Mouse (Mus musculus): ENCODE data around the gene Ush2a. TPM values are rescaled to one million over a fixed set of nuclear protein-coding genes. Genes with fewer than 3 reads are reported as not detected.

The Ush2a gene
- total and polyA plus RNA-seq, 3 experiments: under 0.01 to 0.04 TPM; not detected in 1

DNA sequence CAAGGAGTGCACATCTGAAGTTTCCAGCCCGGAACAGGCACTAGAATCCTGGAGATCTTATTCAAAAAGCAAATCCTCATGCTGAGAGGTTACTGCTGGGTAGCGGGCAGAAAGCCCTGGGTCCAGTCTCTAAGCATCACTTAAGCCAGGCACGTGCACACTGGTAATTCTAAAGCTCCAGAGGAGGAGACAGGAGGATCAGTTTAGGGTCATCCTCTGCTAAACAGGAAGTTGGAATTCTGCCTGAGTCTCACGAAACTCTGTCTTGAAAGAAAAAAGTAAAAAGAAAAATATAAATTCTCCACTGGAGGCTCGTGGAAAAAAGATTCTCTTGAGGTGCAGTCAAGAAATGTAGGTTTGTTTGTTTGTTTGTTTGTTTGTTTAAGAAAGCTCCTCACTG lies 591.0 kb downstream of the Ush2a start:
- Histone ChIP-seq H3K4me3 (ENCODE audit: control insufficient read depth in 1 of 2, insufficient read depth in 1 of 2, low read depth in 2 of 2, low read length in 2 of 2) (no peak overlapping the region; a peak in 1 of 4 replicates), H3K36me3 (ENCODE audit: control insufficient read depth in 1 of 2, insufficient read depth in 2 of 2, low read length in 2 of 2) (peaks cover 0 to 5% of the 10 kb centered on the region in 2 experiments; a peak in 2 of 4 replicates), H3K27ac (ENCODE audit: control insufficient read depth, low read depth, low read length) (no peak overlapping the region), H3K27me3 (ENCODE audit: control insufficient read depth in 1 of 2, insufficient read depth in 2 of 2, low read length in 2 of 2) (no peaks in the 10 kb centered on the region), H3K79me2 (ENCODE audit: control insufficient read depth, insufficient read depth, low read length, poor library complexity) (no peaks in the 10 kb centered on the region), H3K4me1 (ENCODE audit: control insufficient read depth in 1 of 2, insufficient read depth in 2 of 2, low read length in 2 of 2) (peaks cover 2 to 3% of the 10 kb centered on the region in 2 experiments; a peak in 3 of 4 replicates), H3K9ac (ENCODE audit: control insufficient read depth, low read depth, low read length, poor library complexity, severe bottlenecking) (no peak overlapping the region), H3K9me3 (replicated peaks; ENCODE audit: insufficient read depth, low read length) (no peaks in the 10 kb centered on the region)
- TF ChIP-seq MYC (IDR thresholded peaks at IDR 0.05; ENCODE audit: low read depth, low read length) (no peak), BHLHE40 (IDR thresholded peaks at IDR 0.05; ENCODE audit: borderline replicate concordance, low read depth, low read length) (peak; percentile 75; the same call in 1 of the 2 replicates)
- DNase-seq (ENCODE audit: low read depth, low spot score): peak; percentile 59

DNA sequence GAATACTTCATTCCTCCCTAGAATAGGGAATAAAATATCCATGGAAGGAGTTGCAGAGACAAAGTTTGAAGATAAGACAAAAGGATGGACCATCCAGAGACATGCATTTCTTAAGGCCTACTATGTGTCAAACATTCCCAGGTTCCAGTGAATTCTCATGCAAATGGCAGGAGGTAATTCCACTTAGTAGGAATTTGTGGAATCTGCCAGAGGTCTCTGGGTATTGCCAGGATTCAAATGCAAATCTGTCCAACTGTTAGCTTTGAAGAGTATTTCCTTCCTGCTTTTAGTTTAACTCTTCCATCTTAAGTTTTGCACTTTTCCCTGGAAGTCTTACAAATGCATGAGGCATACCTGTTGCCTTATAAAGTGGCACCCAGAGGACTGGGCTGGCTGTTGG lies 592.4 kb downstream of the Ush2a start:
- Histone ChIP-seq H3K27ac (ENCODE audit: control insufficient read depth, low read depth, low read length) (no peak overlapping the region), H3K4me1 (ENCODE audit: control insufficient read depth in 1 of 2, insufficient read depth in 2 of 2, low read length in 2 of 2) (peaks cover 0 to 2% of the 10 kb centered on the region in 2 experiments; a peak in 2 of 4 replicates), H3K9me3 (replicated peaks; ENCODE audit: insufficient read depth, low read length) (no peaks in the 10 kb centered on the region), H3K36me3 (ENCODE audit: control insufficient read depth in 1 of 2, insufficient read depth in 2 of 2, low read length in 2 of 2) (no peaks in the 10 kb centered on the region; a peak in 1 of 4 replicates), H3K27me3 (ENCODE audit: control insufficient read depth in 1 of 2, insufficient read depth in 2 of 2, low read length in 2 of 2) (no peaks in the 10 kb centered on the region; a peak in 1 of 4 replicates), H3K79me2 (ENCODE audit: control insufficient read depth, insufficient read depth, low read length, poor library complexity) (no peaks in the 10 kb centered on the region), H3K4me3 (ENCODE audit: control insufficient read depth in 1 of 2, insufficient read depth in 1 of 2, low read depth in 2 of 2, low read length in 2 of 2) (no peak overlapping the region), H3K9ac (ENCODE audit: control insufficient read depth, low read depth, low read length, poor library complexity, severe bottlenecking) (no peak overlapping the region)
- TF ChIP-seq MAX (IDR thresholded peaks at IDR 0.05; ENCODE audit: low read length) (no peak), KAT2A (conservative IDR thresholded peaks at IDR 0.05; ENCODE audit: low read depth, low read length) (no peak), BHLHE40 (IDR thresholded peaks at IDR 0.05; ENCODE audit: borderline replicate concordance, low read depth, low read length) (no peak), ELF1 (IDR thresholded peaks at IDR 0.05; ENCODE audit: low read depth, low read length) (no peak), USF1 (IDR thresholded peaks at IDR 0.05; ENCODE audit: low read depth, low read length) (no peak)
- no peak for DNase-seq (ENCODE audit: low read depth, low spot score)

DNA sequence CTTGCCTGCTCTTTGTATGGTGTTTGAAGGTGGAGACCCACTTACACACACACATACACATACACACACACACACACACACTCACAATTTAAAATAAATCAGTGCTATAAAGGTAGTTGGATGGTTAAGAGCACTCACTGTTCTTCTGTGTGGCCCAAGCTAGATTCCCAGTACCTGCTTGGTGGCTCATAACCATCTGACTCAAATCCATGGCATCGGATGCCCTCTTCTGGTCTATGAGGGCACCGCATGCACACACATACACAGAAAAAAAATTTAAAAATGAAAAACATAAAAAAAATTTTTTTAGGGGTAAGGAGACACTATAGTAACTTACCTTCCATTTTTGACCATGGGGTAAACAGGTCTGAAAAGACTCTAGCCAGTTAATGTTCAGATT lies 593.2 kb downstream of the Ush2a start:
- Histone ChIP-seq H3K9ac (ENCODE audit: control insufficient read depth, low read depth, low read length, poor library complexity, severe bottlenecking) (no peak overlapping the region), H3K9me3 (replicated peaks; ENCODE audit: insufficient read depth, low read length) (no peaks in the 10 kb centered on the region), H3K4me1 (ENCODE audit: control insufficient read depth in 1 of 2, insufficient read depth in 2 of 2, low read length in 2 of 2) (peaks cover 0 to 2% of the 10 kb centered on the region in 2 experiments; a peak in 2 of 4 replicates), H3K79me2 (ENCODE audit: control insufficient read depth, insufficient read depth, low read length, poor library complexity) (no peaks in the 10 kb centered on the region), H3K27ac (ENCODE audit: control insufficient read depth, low read depth, low read length) (no peak overlapping the region), H3K4me3 (ENCODE audit: control insufficient read depth in 1 of 2, insufficient read depth in 1 of 2, low read depth in 2 of 2, low read length in 2 of 2) (no peak overlapping the region), H3K27me3 (ENCODE audit: control insufficient read depth in 1 of 2, insufficient read depth in 2 of 2, low read length in 2 of 2) (no peaks in the 10 kb centered on the region; a peak in 1 of 4 replicates), H3K36me3 (ENCODE audit: control insufficient read depth in 1 of 2, insufficient read depth in 2 of 2, low read length in 2 of 2) (no peaks in the 10 kb centered on the region; a peak in 1 of 4 replicates)
- peak; percentile 65 for DNase-seq (ENCODE audit: low read depth, low spot score)
- no peak for TF ChIP-seq NRF1 (IDR thresholded peaks at IDR 0.05; ENCODE audit: insufficient read depth, low read depth, low read length, poor library complexity, severe bottlenecking)
- peak; percentile 37 to 65 (median 57); a peak in 5 of 6 replicates for TF ChIP-seq CTCF (IDR thresholded peaks at IDR 0.05 in 2 of 3, conservative IDR thresholded peaks at IDR 0.05 in 1 of 3; ENCODE audit: control insufficient read depth in 1 of 3, insufficient read depth in 1 of 3, low read depth in 2 of 3, low read length in 3 of 3, poor library complexity in 1 of 3, severe bottlenecking in 1 of 3)
- peak; percentile 72 for TF ChIP-seq RAD21 (IDR thresholded peaks at IDR 0.05; ENCODE audit: low read depth, low read length)
- peak; percentile 87 for TF ChIP-seq ZNF384 (IDR thresholded peaks at IDR 0.05; ENCODE audit: low read depth, low read length)
- TF ChIP-seq SMC3 (IDR thresholded peaks at IDR 0.05; ENCODE audit: low read depth, low read length): peak; percentile 67
- TF ChIP-seq ZC3H11A (IDR thresholded peaks at IDR 0.05; ENCODE audit: low read depth, low read length): peak; percentile 78

Data from MEL (cell line).